Mouse (Mus musculus) heart, embryonic 14.5 days (tissue): ENCODE measurements around the gene Vstm2l. TPM values are rescaled to one million over a fixed set of nuclear protein-coding genes. Genes with fewer than 3 reads are reported as not detected.

ENCODE experiments used
- ATAC-seq: fragments of 200-750 bp; cut with Nextera tagmentation; 2 replicates; pipeline ENCODE4 v1.8.0; 2017; ENCODE audit warnings: low read depth, moderate TSS enrichment; ENCODE audit not compliant: insufficient number of reproducible peaks, insufficient read depth, low FRiP score
- H3K27ac ChIP-seq, 2 experiments: fragments of 200-500 bp in 1 of 2; fragments of 300-500 bp in 1 of 2; sonication (generic) in 1 of 2; replicated peaks in 1 of 2; 2 replicates each; pipeline ENCODE4 v1.5.1; 2012 to 2014; ENCODE audit warnings: low read depth in 2 of 2, low read length in 2 of 2, control low read depth in 1 of 2, mild to moderate bottlenecking in 1 of 2, mixed read lengths in 1 of 2; ENCODE audit not compliant: control insufficient read depth in 1 of 2, insufficient read depth in 1 of 2
- H3K27me3 ChIP-seq: fragments of 300-500 bp; sonication (generic); 2 replicates; pipeline ENCODE4 v1.6.1; 2014; ENCODE audit warnings: mild to moderate bottlenecking, low read length, control low read depth; ENCODE audit not compliant: control insufficient read depth, insufficient read depth
- H3K36me3 ChIP-seq: fragments of 300-500 bp; sonication (generic); 2 replicates; pipeline ENCODE4 v1.6.1; 2014; ENCODE audit warnings: mild to moderate bottlenecking, control low read depth, low read length, mixed read lengths; ENCODE audit not compliant: control insufficient read depth, insufficient read depth
- H3K4me1 ChIP-seq, 2 experiments: fragments of 200-500 bp in 1 of 2; fragments of 300-500 bp in 1 of 2; sonication (generic) in 1 of 2; 2 replicates each; pipeline ENCODE4 v1.6.1; 2012 to 2014; ENCODE audit warnings: low read length in 2 of 2, control low read depth in 1 of 2, mixed read lengths in 1 of 2; ENCODE audit not compliant: control insufficient read depth in 2 of 2, insufficient read depth in 2 of 2
- H3K4me2 ChIP-seq: fragments of 300-500 bp; sonication (generic); 2 replicates; pipeline ENCODE4 v1.6.1; 2014; ENCODE audit warnings: mild to moderate bottlenecking, low read length
- H3K4me3 ChIP-seq, 2 experiments: fragments of 200-500 bp in 1 of 2; fragments of 300-500 bp in 1 of 2; sonication (generic) in 1 of 2; 2 replicates each; pipeline ENCODE4 v1.5.1; 2012 to 2014; ENCODE audit warnings: low read length in 2 of 2, mild to moderate bottlenecking in 2 of 2, control low read depth in 1 of 2, low read depth in 1 of 2, moderate library complexity in 1 of 2; ENCODE audit not compliant: control insufficient read depth in 1 of 2, insufficient read depth in 1 of 2
- H3K9ac ChIP-seq: fragments of 300-500 bp; sonication (generic); 2 replicates; pipeline ENCODE4 v1.6.1; 2014; ENCODE audit warnings: mild to moderate bottlenecking, low read length
- H3K9me3 ChIP-seq: fragments of 300-500 bp; sonication (generic); 2 replicates; pipeline ENCODE4 v1.6.1; 2016; ENCODE audit warnings: low read length, control low read depth; ENCODE audit not compliant: control insufficient read depth
- WGBS: fragments of 180-500 bp; shearing (Covaris S2); extraction: QIAGEN DNeasy Blood & Tissue Kit; methylation state at CpG from one replicate; pipeline ENCODE4 v1.1.7; 2014; 5-methylcytosine and 5-hydroxymethylcytosine counted together
- polyA plus RNA-seq: library from polyadenylated mRNA; unstranded; fragments of >200 nt; fragmentation: Nextera tagmentation; extraction: Ambion mirVana; gene quantifications from 2 replicates; pipeline ENCODE4 v1.2.1, GENCODE M21; 2014

Gene Vstm2l
- polyA plus RNA-seq, 1 experiment from 2014 or later = not detected

- H3K4me1 ChIP-seq = no peaks in the 10 kb centered on the region
- no peaks in the 10 kb centered on the region for H3K27me3 ChIP-seq
- no peak overlapping the region for H3K4me3 ChIP-seq
- H3K4me2 ChIP-seq = no peak overlapping the region
- no peak for ATAC-seq
- no peak overlapping the region for H3K27ac ChIP-seq
- H3K36me3 ChIP-seq = no peaks in the 10 kb centered on the region
- WGBS = 75% methylated on average over 5 of the region's 5 CpGs
- no peaks in the 10 kb centered on the region for H3K9me3 ChIP-seq
- no peak overlapping the region for H3K9ac ChIP-seq
These were observed 39.5 kb downstream of the Vstm2l start for GRCm38 (mm10) chr2:157953978-157954377.

DNA sequence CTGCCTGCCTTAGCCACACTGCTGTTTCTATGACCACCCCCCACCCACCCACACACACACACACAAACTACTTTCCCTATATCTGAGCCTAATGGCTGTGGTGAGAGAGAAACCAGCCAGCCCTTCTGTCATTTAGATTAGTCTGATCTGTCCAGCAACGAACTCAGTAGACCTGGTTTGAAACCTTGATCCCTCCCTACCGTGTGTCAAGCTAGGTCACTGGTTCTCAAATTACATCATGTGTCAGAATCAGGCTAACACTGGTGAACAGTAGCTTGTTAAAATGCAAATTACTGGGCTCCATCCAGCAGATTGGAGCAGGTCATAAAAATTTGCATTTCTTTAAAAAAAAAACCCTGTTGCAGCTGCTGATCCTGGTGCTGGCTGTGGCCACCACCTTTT is 43.3 kb downstream of the Vstm2l start:
- no peak overlapping the region for H3K9ac ChIP-seq
- H3K27ac ChIP-seq = no peak overlapping the region
- no peak for ATAC-seq
- no peaks in the 10 kb centered on the region for H3K36me3 ChIP-seq
- no peaks in the 10 kb centered on the region for H3K27me3 ChIP-seq
- no peaks in the 10 kb centered on the region for H3K9me3 ChIP-seq
- H3K4me2 ChIP-seq = no peak overlapping the region
- no peaks in the 10 kb centered on the region for H3K4me1 ChIP-seq
- 10% methylated on average over 2 of the region's 2 CpGs for WGBS
- H3K4me3 ChIP-seq = no peak overlapping the region

DNA sequence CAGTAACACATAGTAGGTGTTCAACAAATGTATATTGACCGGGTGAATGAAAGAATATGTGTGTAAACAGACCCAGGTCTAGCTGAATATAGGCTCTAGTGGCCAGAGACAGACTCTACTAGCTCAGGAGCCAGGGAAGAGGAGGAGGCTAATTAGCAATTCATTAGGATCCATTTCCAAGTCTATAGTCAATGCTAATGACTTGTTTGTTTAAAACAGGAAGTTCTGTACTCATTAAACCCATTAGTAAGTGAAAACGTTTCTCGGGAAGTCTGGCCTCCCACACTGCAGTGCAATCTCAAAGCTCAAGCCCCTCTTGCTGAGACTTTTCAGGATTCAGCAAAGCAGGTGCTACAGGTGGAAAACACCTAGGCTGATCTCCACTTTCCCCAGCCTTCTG is 53.4 kb downstream of the Vstm2l start:
- H3K4me3 ChIP-seq = no peak overlapping the region
- peaks cover 3% of the 10 kb centered on the region; the same call in 1 of the 2 replicates for H3K27me3 ChIP-seq
- H3K9me3 ChIP-seq = no peaks in the 10 kb centered on the region
- H3K27ac ChIP-seq = no peak overlapping the region
- 19% methylated on average over 3 of the region's 3 CpGs for WGBS
- no peak overlapping the region for H3K4me2 ChIP-seq
- H3K4me1 ChIP-seq = no peaks in the 10 kb centered on the region
- H3K36me3 ChIP-seq = no peaks in the 10 kb centered on the region
- H3K9ac ChIP-seq = no peak overlapping the region
- no peak for ATAC-seq

GRCm38 (mm10) chr2:157970124-157970523 is 55.7 kb downstream of the Vstm2l start:
- Histone ChIP-seq H3K27me3 (peaks cover 4% of the 10 kb centered on the region), H3K9ac (no peak overlapping the region), H3K4me1 (no peaks in the 10 kb centered on the region; a peak in 1 of 4 replicates), H3K9me3 (no peaks in the 10 kb centered on the region), H3K4me3 (no peak overlapping the region), H3K36me3 (no peaks in the 10 kb centered on the region), H3K27ac (no peak overlapping the region), H3K4me2 (no peak overlapping the region)
- no peak for ATAC-seq
- WGBS = 44% methylated on average over 6 of the region's 6 CpGs

- Histone ChIP-seq H3K9me3 (no peaks in the 10 kb centered on the region), H3K4me2 (no peak overlapping the region), H3K27me3 (peaks cover 10% of the 10 kb centered on the region), H3K36me3 (no peaks in the 10 kb centered on the region), H3K27ac (no peak overlapping the region), H3K4me1 (no peaks in the 10 kb centered on the region; a peak in 1 of 4 replicates), H3K9ac (no peak overlapping the region), H3K4me3 (no peak overlapping the region)
- no peak for ATAC-seq
- 3% methylated on average over 3 of the region's 3 CpGs for WGBS
These were observed 56.2 kb downstream of the Vstm2l start for GRCm38 (mm10) chr2:157970669-157971068.

DNA sequence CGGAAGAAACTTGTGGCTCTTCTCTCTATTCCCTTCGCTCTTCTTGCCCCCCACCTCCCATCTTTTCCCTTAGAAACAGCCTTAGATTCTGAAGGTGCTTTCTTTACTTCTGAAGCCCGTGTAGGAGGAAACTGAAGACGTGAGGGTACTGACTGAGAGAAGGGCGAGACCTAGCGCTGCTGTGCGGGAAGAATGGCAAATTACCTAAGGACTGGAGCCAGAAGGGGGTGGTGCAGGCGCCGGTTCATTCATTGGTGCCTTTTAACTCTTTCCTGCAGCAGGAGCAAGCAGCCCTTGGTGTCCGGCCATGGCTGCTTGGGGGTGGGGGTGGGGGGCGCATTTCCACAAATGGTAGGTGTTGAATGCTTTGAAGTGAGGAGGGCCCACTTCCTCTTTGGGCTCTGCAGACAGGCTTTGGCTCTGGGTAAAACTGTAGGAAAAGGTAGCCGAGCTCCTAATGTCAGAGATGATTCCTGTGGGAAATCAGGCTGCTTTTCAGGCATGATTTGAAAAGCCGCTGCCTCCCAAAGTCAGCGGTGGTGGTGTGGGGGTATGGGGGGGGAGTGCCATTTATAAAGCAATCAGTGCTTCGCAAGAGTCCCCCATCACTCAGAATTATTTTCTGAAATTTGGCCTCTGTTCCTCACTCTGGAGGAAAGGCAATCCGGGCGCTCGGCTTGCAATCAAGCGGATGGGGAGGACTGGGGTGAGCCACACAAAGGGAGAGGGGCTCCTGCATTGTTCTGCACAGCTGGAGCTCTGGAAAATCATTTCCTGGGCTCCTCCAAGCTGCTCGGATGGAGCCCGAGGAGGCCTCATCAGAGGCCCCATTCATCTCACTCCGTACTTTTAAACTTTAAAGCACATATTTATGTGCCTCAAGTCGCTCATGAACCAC is 60.4 kb downstream of the Vstm2l start:
- Histone ChIP-seq H3K36me3 (no peaks in the 10 kb centered on the region), H3K9ac (no peak overlapping the region), H3K27ac (no peak overlapping the region), H3K4me2 (no peak overlapping the region), H3K4me1 (peaks cover 1 to 3% of the 10 kb centered on the region in 2 experiments; a peak in 2 of 4 replicates), H3K9me3 (no peaks in the 10 kb centered on the region), H3K27me3 (peaks cover 17% of the 10 kb centered on the region), H3K4me3 (no peak overlapping the region)
- 4% methylated on average over 23 of the region's 23 CpGs for WGBS
- ATAC-seq = no peak

DNA sequence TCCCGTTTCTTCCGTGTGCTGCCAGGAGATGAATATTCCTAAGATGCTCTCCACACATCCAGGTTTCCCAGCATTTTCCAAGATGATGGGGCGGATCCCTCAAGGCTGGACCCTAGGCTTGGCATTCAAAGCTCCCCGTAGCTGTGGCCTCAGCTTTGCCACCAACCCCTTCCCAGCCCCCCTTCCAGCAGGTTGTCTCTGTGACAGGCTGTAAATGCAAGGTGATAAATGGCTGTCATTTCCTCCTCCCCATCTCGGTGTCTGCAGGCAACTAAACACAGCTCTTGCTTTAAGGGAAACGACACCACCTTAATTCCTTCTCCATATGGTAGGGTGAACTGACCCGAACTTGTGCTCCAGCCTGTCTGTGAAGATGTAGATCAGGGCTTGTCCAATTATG is 61.1 kb downstream of the Vstm2l start:
- H3K27ac ChIP-seq = no peak overlapping the region
- H3K4me3 ChIP-seq = no peak overlapping the region
- peaks cover 5 to 7% of the 10 kb centered on the region in 2 experiments; a peak in 3 of 4 replicates for H3K4me1 ChIP-seq
- WGBS = 5% methylated on average over 7 of the region's 7 CpGs
- 0 out of 2 replicates have a peak, but pooled peaks cover under 1% of the 10 kb centered on the region for H3K36me3 ChIP-seq
- no peaks in the 10 kb centered on the region for H3K9me3 ChIP-seq
- peaks cover 15% of the 10 kb centered on the region for H3K27me3 ChIP-seq
- H3K4me2 ChIP-seq = no peak overlapping the region
- H3K9ac ChIP-seq = no peak overlapping the region
- ATAC-seq = no peak
